Comparison of ENCODE assay signal across 1 mouse cellular context in genomic region chr10:128888941-128889827, GRCm38 (mm10).
TF ChIP-seq lines count a peak whose summit lies in the region.

No protein-coding gene starts in this region.

TF ChIP-seq in CH12.LX, 34 proteins besides CTCF, POLR2A, EP300 and RAD21:
- TF ChIP-seq MAZ (IDR thresholded peaks at IDR 0.05; ENCODE audit: low read depth, low read length) (peak; percentile 62; the same call in 1 of the 2 replicates), GABPA (IDR thresholded peaks at IDR 0.05; ENCODE audit: insufficient replicate concordance, low read depth, low read length) (no peak)
